Mouse (Mus musculus): ENCODE results near the gene Gal3st2b.
"Not testable (repeated sequence)": the region's sequence is repeated elsewhere in the genome, so short reads cannot be mapped to it uniquely, and the experiment has no call there.

Gene Gal3st2b

GRCm38 (mm10) chr1:93980932-93981331 lies 62.8 kb downstream of the Gal3st2b start:
- not testable (repeated sequence) for DNase-seq (ENCODE audit: low read depth)

GRCm38 (mm10) chr1:93986167-93986566 lies 68.1 kb downstream of the Gal3st2b start:
- no peak for DNase-seq (ENCODE audit: low read depth)

DNA sequence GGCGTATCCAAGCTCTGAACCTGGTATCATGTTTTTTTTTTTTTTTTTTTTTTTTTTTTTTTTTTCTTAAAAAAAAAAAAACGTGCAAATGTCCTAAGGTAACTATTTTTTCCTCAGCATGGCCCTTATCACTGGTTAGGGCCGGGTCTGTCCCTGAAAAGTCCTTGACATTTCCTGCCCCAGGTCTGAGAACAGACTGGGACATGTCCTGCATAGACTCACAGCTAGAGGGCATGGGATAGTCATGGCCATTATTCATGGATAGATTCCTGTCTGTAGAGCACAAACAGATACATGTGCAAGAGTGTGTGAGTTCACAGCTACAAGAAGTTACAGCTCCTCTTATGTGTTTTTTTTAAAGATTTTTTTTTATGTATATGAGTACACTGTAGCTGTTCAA lies 70.7 kb downstream of the Gal3st2b start:
- no peak for DNase-seq (ENCODE audit: low read depth)

GRCm38 (mm10) chr1:93990209-93990608 lies 72.1 kb downstream of the Gal3st2b start, which contains the start of gene Gal3st2c:
Gene Gal3st2c (plus strand): TSS chr1:93990509.
- DNase-seq (ENCODE audit: low read depth): not testable (repeated sequence)

- not testable (repeated sequence) for DNase-seq (ENCODE audit: low read depth)
Observed at GRCm38 (mm10) chr1:93991068-93991467, 73.0 kb downstream of the Gal3st2b start.

DNA sequence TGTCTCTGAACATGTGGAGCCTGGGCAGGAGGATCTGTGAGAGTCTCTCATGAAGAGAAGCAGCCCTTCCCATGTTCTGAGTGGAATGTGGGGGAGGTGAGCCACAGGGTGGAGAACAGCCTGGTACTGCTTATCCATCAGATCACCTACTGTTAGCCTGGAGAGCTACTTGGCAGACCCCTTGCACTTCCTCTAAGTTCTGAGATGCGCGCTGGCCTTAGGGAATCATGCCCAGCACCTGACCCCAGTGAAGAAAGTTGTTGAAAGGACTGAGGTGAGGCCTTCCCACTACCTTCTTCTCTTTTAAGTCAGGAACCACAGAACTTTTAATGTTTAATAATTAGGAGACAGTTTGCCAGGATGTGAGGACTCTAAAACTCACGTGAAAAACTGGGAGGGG lies 73.4 kb downstream of the Gal3st2b start:
- not testable (repeated sequence) for DNase-seq (ENCODE audit: low read depth)

Measured in c-Kit-positive CD71-positive TER-119-negative erythroid progenitor cells, embryonic 14.5 days (primary cell).